In the genomic region with DNA sequence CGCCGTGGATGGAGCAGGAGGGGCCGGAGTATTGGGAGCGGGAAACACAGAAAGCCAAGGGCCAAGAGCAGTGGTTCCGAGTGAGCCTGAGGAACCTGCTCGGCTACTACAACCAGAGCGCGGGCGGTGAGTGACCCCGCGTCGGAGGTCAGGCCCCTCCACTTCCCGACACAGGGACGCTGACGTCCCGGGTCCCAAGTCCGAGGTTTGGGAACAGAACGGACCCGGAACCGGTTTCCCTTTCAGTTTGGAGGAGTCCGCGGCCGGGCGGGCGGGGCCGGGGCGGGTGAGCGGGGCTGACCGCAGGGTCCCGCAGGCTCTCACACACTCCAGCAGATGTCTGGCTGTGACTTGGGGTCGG, we compare ENCODE assay signal across 8 mouse cellular contexts. TPM values are rescaled to one million over a fixed set of nuclear protein-coding genes. Genes with fewer than 3 reads are reported as not detected.
A peak's percentile ranks its signal among the peaks of the same experiment; 100 is the strongest.
DNase-seq lines count a peak whose midpoint lies in the region; ATAC-seq and TF ChIP-seq lines count a peak whose summit lies in the region.

No protein-coding gene starts in this region.

- peak overlapping the region; percentile 67 for H3K4me3 ChIP-seq in left cerebral cortex, adult 2 months
- H3K4me3 ChIP-seq in forebrain, embryonic 11.5 days (ENCODE audit: low read depth, low read length), result peak overlapping the region; percentile 63
- H3K4me3 ChIP-seq in midbrain, embryonic 16.5 days (ENCODE audit: low read depth, low read length), result peak overlapping the region; percentile 72

- no peak for TF ChIP-seq CTCF in left cerebral cortex, adult 2 months (IDR thresholded peaks at IDR 0.05)

- 3% methylated on average over 31 of the region's 31 CpGs for WGBS in forebrain, embryonic 11.5 days
- WGBS in midbrain, embryonic 16.5 days, result under 1% methylated on average over 31 of the region's 31 CpGs

- intact Hi-C loops in left cerebral cortex, adult 2 months (cut with DNase I), result no loop called here
- intact Hi-C loops in left cerebral cortex, postnatal 25 days (cut with DNase I), result no loop called here

- DNase-seq in left cerebral cortex, adult 2 months (ENCODE audit: extremely low spot score in 1 of 2, low spot score in 2 of 2), result no peak
- no peak for DNase-seq in left cerebral cortex, postnatal 25 days (ENCODE audit: low spot score in 2 of 2)
- no peak for DNase-seq in forebrain, embryonic 11.5 days (ENCODE audit: low spot score)
- DNase-seq in kidney, postnatal 10 days, result peak; percentile 41
- no peak for DNase-seq in B cell, adult 2 months
- no peak for DNase-seq in urinary bladder, postnatal 4 days (ENCODE audit: low spot score in 2 of 2)

- no peaks in the 10 kb centered on the region for H3K4me1 ChIP-seq in forebrain, embryonic 11.5 days (replicated peaks; ENCODE audit: control insufficient read depth, insufficient read depth, low read length)
- H3K4me1 ChIP-seq in midbrain, embryonic 16.5 days (ENCODE audit: control insufficient read depth, insufficient read depth, low read length), result peaks cover 2% of the 10 kb centered on the region; the same call in 1 of the 2 replicates

- no peak overlapping the region for H3K27ac ChIP-seq in left cerebral cortex, adult 2 months
- H3K27ac ChIP-seq in forebrain, embryonic 11.5 days (ENCODE audit: low read depth, low read length), result no peak overlapping the region
- H3K27ac ChIP-seq in midbrain, embryonic 16.5 days (ENCODE audit: low read length), result no peak overlapping the region

- no peaks in the 10 kb centered on the region for H3K9me3 ChIP-seq in forebrain, embryonic 11.5 days (ENCODE audit: control insufficient read depth, low read length)
- no peaks in the 10 kb centered on the region for H3K9me3 ChIP-seq in midbrain, embryonic 16.5 days (replicated peaks; ENCODE audit: control insufficient read depth, low read length, poor library complexity, severe bottlenecking)

- H3K36me3 ChIP-seq in forebrain, embryonic 11.5 days (ENCODE audit: control insufficient read depth, insufficient read depth, low read length), result no peaks in the 10 kb centered on the region
- H3K36me3 ChIP-seq in midbrain, embryonic 16.5 days (ENCODE audit: control insufficient read depth, insufficient read depth, low read length), result no peaks in the 10 kb centered on the region

- H3K27me3 ChIP-seq in forebrain, embryonic 11.5 days (ENCODE audit: control insufficient read depth, insufficient read depth, low read length), result peaks cover 2% of the 10 kb centered on the region; the same call in 1 of the 2 replicates
- H3K27me3 ChIP-seq in midbrain, embryonic 16.5 days (ENCODE audit: control insufficient read depth, insufficient read depth, low read depth, low read length), result peaks cover 2% of the 10 kb centered on the region; the same call in 1 of the 2 replicates

- peak; percentile 36; the same call in 1 of the 2 replicates for ATAC-seq in forebrain, embryonic 11.5 days (replicated peaks; ENCODE audit: low FRiP score)
- peak; percentile 54; the same call in 1 of the 2 replicates for ATAC-seq in midbrain, embryonic 16.5 days
- no peak for ATAC-seq in granulocyte monocyte progenitor cell, adult 5-6 weeks (replicated peaks; ENCODE audit: poor library complexity, severe bottlenecking)

- peak overlapping the region; percentile 67 for H3K9ac ChIP-seq in forebrain, embryonic 11.5 days (ENCODE audit: low read length)
- H3K9ac ChIP-seq in midbrain, embryonic 16.5 days (ENCODE audit: low read depth, low read length), result peak overlapping the region; percentile 79

- peak overlapping the region; percentile 97 for H3K4me2 ChIP-seq in forebrain, embryonic 11.5 days (ENCODE audit: low read depth, low read length, severe bottlenecking)
- peak overlapping the region; percentile 85 for H3K4me2 ChIP-seq in midbrain, embryonic 16.5 days (ENCODE audit: low read length)

RNA-seq across cellular contexts. Expression of a gene that starts 1.0 kb away (rescaled TPM):
- total RNA-seq in left cerebral cortex, adult 2 months (2021), result 10 to 100 TPM; 20.3 to 25.3 TPM
- 10 to 100 TPM; 18.5 to 18.7 TPM for total RNA-seq in left cerebral cortex, postnatal 25 days (2021)
- polyA plus RNA-seq in forebrain, embryonic 11.5 days (2014; fragmentation: Nextera tagmentation; extraction: Ambion mirVana), result 45.8 and 51.2 TPM in 2 replicates
- 82.5 and 109 TPM in 2 replicates for polyA plus RNA-seq in midbrain, embryonic 16.5 days (2015; fragmentation: Nextera tagmentation; extraction: Ambion mirVana)
- total RNA-seq in granulocyte monocyte progenitor cell, adult 5-6 weeks (2014; fragmentation: Nextera tagmentation), result 275 and 369 TPM in 2 replicates
- total RNA-seq in granulocyte monocyte progenitor cell, adult 5-6 weeks (2017), result 399 and 416 TPM in 2 replicates

RNA-seq across cellular contexts. Expression of a gene that starts 22.0 kb away (rescaled TPM):
- 100 to 1,000 TPM; 215 TPM for total RNA-seq in left cerebral cortex, adult 2 months (2021)
- 100 to 1,000 TPM; 207 to 209 TPM for total RNA-seq in left cerebral cortex, postnatal 25 days (2021)
- polyA plus RNA-seq in forebrain, embryonic 11.5 days (2014; fragmentation: Nextera tagmentation; extraction: Ambion mirVana), result 717 and 756 TPM in 2 replicates
- polyA plus RNA-seq in midbrain, embryonic 16.5 days (2015; fragmentation: Nextera tagmentation; extraction: Ambion mirVana), result 339 and 357 TPM in 2 replicates
- 411 and 417 TPM in 2 replicates for total RNA-seq in granulocyte monocyte progenitor cell, adult 5-6 weeks (2014; fragmentation: Nextera tagmentation)
- total RNA-seq in granulocyte monocyte progenitor cell, adult 5-6 weeks (2017), result 175 and 187 TPM in 2 replicates

RNA-seq across cellular contexts. Expression of a gene that starts 27.9 kb away (rescaled TPM):
- total RNA-seq in left cerebral cortex, adult 2 months (2021), result 10 to 100 TPM; 13.0 to 16.1 TPM
- total RNA-seq in left cerebral cortex, postnatal 25 days (2021), result 10 to 100 TPM; 11.7 to 12.8 TPM
- 4.3 and 5.5 TPM in 2 replicates for polyA plus RNA-seq in forebrain, embryonic 11.5 days (2014; fragmentation: Nextera tagmentation; extraction: Ambion mirVana)
- 9.2 and 9.4 TPM in 2 replicates for polyA plus RNA-seq in midbrain, embryonic 16.5 days (2015; fragmentation: Nextera tagmentation; extraction: Ambion mirVana)
- 4.5 and 5.2 TPM in 2 replicates for total RNA-seq in granulocyte monocyte progenitor cell, adult 5-6 weeks (2014; fragmentation: Nextera tagmentation)
- 5.3 and 5.9 TPM in 2 replicates for total RNA-seq in granulocyte monocyte progenitor cell, adult 5-6 weeks (2017)

RNA-seq across cellular contexts. Expression of a gene that starts 30.0 kb away (rescaled TPM):
- 100 to 1,000 TPM; 549 to 569 TPM for total RNA-seq in left cerebral cortex, adult 2 months (2021)
- total RNA-seq in left cerebral cortex, postnatal 25 days (2021), result 100 to 1,000 TPM; 514 to 578 TPM
- 12.1 and 14.2 TPM in 2 replicates for polyA plus RNA-seq in forebrain, embryonic 11.5 days (2014; fragmentation: Nextera tagmentation; extraction: Ambion mirVana)
- 111 and 139 TPM in 2 replicates for polyA plus RNA-seq in midbrain, embryonic 16.5 days (2015; fragmentation: Nextera tagmentation; extraction: Ambion mirVana)
- total RNA-seq in granulocyte monocyte progenitor cell, adult 5-6 weeks (2014; fragmentation: Nextera tagmentation), result 10.0 and 11.7 TPM in 2 replicates
- total RNA-seq in granulocyte monocyte progenitor cell, adult 5-6 weeks (2017), result 2.0 and 3.9 TPM in 2 replicates

RNA-seq across cellular contexts. Expression of a gene that starts 42.9 kb away (rescaled TPM):
- total RNA-seq in left cerebral cortex, adult 2 months (2021), result not detected
- total RNA-seq in left cerebral cortex, postnatal 25 days (2021), result not detected
- 0.85 TPM in 1 of 2 replicates, not detected in the other for polyA plus RNA-seq in forebrain, embryonic 11.5 days (2014; fragmentation: Nextera tagmentation; extraction: Ambion mirVana)
- 0.38 and 0.57 TPM in 2 replicates for polyA plus RNA-seq in midbrain, embryonic 16.5 days (2015; fragmentation: Nextera tagmentation; extraction: Ambion mirVana)
- total RNA-seq in granulocyte monocyte progenitor cell, adult 5-6 weeks (2014; fragmentation: Nextera tagmentation), result not detected in 2 replicates
- 0.82 TPM in 1 of 2 replicates, not detected in the other for total RNA-seq in granulocyte monocyte progenitor cell, adult 5-6 weeks (2017)

Comparison
In these comparisons a context has a peak if more than half of its experiments do, and no peak if none do; other contexts are left out.
1. RNA of a gene that starts 1.0 kb away (total RNA-seq): 275 to 416 TPM in granulocyte monocyte progenitor cell, adult 5-6 weeks; 20.3 to 25.3 TPM in left cerebral cortex, adult 2 months and 18.5 to 18.7 TPM in left cerebral cortex, postnatal 25 days; every median in the first group is over 10 times any median in the second.
2. Peak in every context shown above with its lines, with median percentiles within 50 percentile points of each other: H3K4me3 ChIP-seq.